Mouse (Mus musculus) forebrain, embryonic 12.5 days (tissue): ENCODE measurements around the gene Heatr3. TPM values are rescaled to one million over a fixed set of nuclear protein-coding genes. Genes with fewer than 3 reads are reported as not detected.
"Not testable (repeated sequence)": the region's sequence is repeated elsewhere in the genome, so short reads cannot be mapped to it uniquely, and the experiment has no call there.

Experiments
- ATAC-seq: fragments of 200-750 bp; cut with Nextera tagmentation; 2 replicates; pipeline ENCODE4 v1.8.0; 2017; ENCODE audit warnings: moderate TSS enrichment; ENCODE audit not compliant: low FRiP score
- H3K27ac ChIP-seq: fragments of 300-500 bp; sonication (generic); 2 replicates; pipeline ENCODE4 v1.5.1; 2016; ENCODE audit warnings: mild to moderate bottlenecking
- H3K27me3 ChIP-seq: fragments of 300-500 bp; sonication (generic); 2 replicates; pipeline ENCODE4 v1.6.1; 2016; ENCODE audit warnings: mild to moderate bottlenecking
- H3K36me3 ChIP-seq: fragments of 300-500 bp; sonication (generic); replicated peaks from 2 replicates; pipeline ENCODE4 v1.6.1; 2016; ENCODE audit warnings: mild to moderate bottlenecking
- H3K4me1 ChIP-seq: fragments of 300-500 bp; sonication (generic); 2 replicates; pipeline ENCODE4 v1.6.1; 2016
- H3K4me2 ChIP-seq: fragments of 300-500 bp; sonication (generic); 2 replicates; pipeline ENCODE4 v1.6.1; 2016; ENCODE audit warnings: mild to moderate bottlenecking, moderate library complexity
- H3K4me3 ChIP-seq: fragments of 300-500 bp; sonication (generic); replicated peaks from 2 replicates; pipeline ENCODE4 v1.5.1; 2016; ENCODE audit warnings: mild to moderate bottlenecking
- H3K9ac ChIP-seq: fragments of 300-500 bp; sonication (generic); 2 replicates; pipeline ENCODE4 v1.6.1; 2016; ENCODE audit warnings: mild to moderate bottlenecking
- H3K9me3 ChIP-seq: fragments of 300-500 bp; sonication (generic); 2 replicates; pipeline ENCODE4 v1.6.1; 2016
- WGBS: fragments of 180-500 bp; shearing (Covaris S2); methylation state at CpG from one replicate; pipeline ENCODE4 v1.1.7; 2016; 5-methylcytosine and 5-hydroxymethylcytosine counted together
- microRNA-seq: library from miRNA; unstranded; fragments of <30 nt; microRNA quantifications from one replicate; pipeline ENCODE4, GENCODE M21; 2017
- polyA plus RNA-seq: library from polyadenylated mRNA; unstranded; fragments of >200 nt; fragmentation: Nextera tagmentation; extraction: Ambion mirVana; gene quantifications from 2 replicates; pipeline ENCODE4 v1.2.1, GENCODE M21; 2016

Gene Heatr3
- polyA plus RNA-seq, 1 experiment from 2014 or later: 43.3 TPM

DNA sequence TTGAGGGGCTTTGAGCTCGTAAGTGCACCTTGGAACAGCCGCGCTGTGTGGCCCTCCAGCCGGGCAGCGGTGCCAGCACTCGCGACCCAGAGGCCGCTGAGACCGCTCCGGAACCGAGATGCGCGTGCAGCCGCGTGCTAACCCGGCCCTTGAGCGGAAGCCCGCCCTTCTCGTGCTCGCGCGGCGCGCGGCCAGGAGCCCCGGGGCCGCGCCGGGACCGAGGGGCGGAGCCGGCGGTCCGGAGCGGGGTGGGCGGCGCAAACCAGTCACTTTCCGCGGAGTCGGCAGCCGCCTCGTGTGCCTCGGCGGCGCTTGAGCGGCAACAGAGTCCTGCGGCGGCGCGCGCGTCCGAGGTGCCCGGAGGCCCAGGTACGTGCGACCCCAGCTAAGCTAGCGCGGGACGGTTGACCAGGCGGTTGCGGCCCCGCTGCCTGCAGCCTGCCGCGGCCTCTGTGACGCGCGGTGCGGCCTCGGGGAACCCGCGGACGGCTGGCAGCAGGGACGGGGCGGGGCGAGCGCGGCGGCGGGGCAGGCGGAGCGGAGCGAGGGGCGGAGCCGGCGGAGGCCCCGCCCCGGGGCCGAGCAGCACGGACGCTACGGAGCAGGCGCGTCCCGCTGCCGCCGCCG lies 61.4 kb downstream of the Heatr3 start, which contains the start of gene Tent4b:
Tent4b (plus strand) TSS at position 269 of the 627 bp plus-strand sequence.
- Histone ChIP-seq H3K27me3 (no peaks in the 10 kb centered on the region), H3K36me3 (no peaks in the 10 kb centered on the region), H3K4me1 (peaks cover 40% of the 10 kb centered on the region), H3K4me3 (peak within 1 kb of the TSS; percentile 95), H3K9ac (peak within 1 kb of the TSS; percentile 88), H3K9me3 (no peaks in the 10 kb centered on the region), H3K27ac (peak within 1 kb of the TSS; percentile 97), H3K4me2 (peak within 1 kb of the TSS; percentile 95)
- peak; percentile 98 for ATAC-seq
- under 1% methylated on average over 53 of the region's 97 CpGs for WGBS

DNA sequence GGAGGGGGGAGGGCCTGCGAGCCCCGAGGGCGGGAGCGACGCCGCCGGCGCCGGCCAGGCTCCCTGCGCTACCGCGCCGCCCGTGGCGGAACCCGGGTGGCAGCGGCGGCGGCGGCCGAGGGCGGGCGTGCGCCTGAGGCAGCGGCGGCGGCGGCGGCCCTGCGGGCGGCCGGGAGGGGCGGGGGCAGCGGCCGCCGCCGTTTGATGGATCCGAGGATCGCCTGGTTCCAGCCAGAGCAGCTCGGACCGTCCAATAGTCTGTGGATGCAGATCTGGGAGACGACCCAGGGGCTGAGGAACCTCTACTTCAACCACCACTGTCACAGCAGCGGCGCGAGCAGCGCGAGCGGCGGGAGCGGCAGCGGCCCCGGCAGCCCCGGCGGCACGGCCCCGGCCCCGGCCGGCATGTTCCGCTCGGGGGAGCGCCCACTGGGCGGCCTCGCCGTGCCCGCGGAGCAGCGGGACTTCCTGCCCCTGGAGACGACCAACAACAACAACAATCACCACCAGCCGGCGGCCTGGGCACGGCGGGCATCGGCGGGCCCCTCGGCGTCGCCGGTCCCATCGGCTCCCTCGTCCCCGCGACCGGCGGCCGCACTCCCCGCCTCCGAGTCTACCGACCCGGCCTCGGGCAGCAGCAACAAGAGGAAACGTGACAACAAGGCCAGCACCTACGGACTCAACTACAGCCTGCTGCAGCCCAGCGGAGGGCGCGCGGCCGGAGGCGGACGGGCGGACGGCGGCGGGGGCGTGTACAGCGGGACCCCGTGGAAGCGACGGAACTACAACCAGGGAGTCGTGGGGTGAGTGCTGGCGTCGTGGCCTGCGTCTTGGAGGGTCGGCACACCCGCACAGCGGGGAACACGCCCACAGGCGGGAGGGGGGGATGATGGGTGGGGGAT lies 62.3 kb downstream of the Heatr3 start:
- peaks cover 49% of the 10 kb centered on the region for H3K4me1 ChIP-seq

DNA sequence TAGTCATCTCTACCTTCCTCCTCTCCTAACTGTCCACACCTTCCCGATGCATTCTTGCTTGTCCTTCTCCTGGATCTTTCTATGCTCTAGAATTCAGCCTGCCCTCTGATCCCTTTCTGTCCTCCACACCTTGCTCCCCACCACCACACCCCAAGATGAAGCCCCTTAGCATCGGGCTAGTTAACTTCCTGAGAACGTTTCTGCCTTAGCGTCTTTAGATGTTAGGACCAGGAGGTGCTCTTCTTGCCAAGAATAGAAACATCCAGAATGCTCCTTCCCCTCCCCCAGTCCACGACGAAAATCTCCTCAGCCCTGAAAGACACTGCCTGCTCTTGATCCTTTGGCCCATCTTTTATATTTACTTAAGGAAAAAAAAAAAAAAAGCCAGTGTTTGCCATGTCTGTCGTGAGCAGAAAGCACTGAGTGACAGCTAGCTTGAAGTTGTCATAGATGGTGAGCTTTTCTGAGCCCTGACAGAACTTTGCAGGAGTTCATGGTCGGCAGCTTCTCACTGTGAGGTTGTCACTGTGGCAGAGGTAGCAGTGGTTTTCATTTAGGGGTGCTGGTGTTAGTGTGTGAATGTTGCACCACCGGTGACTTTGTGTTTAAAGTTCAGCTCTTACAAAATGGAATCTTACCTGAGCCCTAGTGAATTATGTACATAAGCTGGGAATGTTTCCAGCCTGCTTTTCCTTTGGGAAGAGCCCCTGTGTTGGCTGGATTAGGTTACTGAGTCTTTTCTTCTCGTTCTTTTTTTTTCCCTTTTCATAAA lies 63.3 kb downstream of the Heatr3 start:
- Histone ChIP-seq H3K4me2 (peak overlapping the region; percentile 95), H3K36me3 (no peaks in the 10 kb centered on the region; the same call in 1 of the 2 replicates), H3K27me3 (no peaks in the 10 kb centered on the region), H3K9me3 (no peaks in the 10 kb centered on the region), H3K27ac (no peak overlapping the region), H3K4me3 (peak overlapping the region; percentile 95), H3K9ac (peak overlapping the region; percentile 88), H3K4me1 (peaks cover 57% of the 10 kb centered on the region)
- no peak for ATAC-seq
- WGBS: 20% methylated on average over 10 of the region's 10 CpGs

More for the DNA sequence above, 62.3 kb downstream of the Heatr3 start:
- Histone ChIP-seq H3K9ac (peak overlapping the region; percentile 88), H3K9me3 (no peaks in the 10 kb centered on the region), H3K27ac (peak overlapping the region; percentile 97), H3K27me3 (no peaks in the 10 kb centered on the region), H3K36me3 (no peaks in the 10 kb centered on the region), H3K4me2 (peak overlapping the region; percentile 95), H3K4me3 (peak overlapping the region; percentile 95)
- ATAC-seq: peak; percentile 60
- WGBS: under 1% methylated on average over 113 of the region's 117 CpGs

DNA sequence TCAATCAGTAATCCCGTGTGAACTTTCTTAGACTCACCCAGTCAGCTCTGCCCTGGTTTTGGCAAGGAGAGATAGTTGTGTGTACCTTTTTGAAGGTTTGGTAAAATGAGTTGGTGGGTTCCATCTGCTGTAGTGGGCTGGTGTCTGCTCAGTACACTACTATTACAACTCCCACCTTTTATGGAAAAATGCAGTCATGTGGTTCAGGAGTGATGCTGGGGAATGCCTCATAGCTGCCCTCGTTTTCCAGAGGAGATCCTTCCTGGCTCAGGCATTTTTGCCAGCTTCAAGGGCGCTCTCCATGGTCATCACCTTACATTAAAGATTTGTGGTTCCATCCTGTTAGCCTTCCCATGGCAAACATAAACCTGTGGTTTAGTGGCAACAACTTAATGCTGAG lies 64.0 kb downstream of the Heatr3 start:
- no peaks in the 10 kb centered on the region for H3K27me3 ChIP-seq
- H3K27ac ChIP-seq: no peak overlapping the region
- ATAC-seq: no peak
- no peak overlapping the region for H3K4me3 ChIP-seq
- H3K4me1 ChIP-seq: peaks cover 60% of the 10 kb centered on the region
- no peaks in the 10 kb centered on the region; the same call in 1 of the 2 replicates for H3K36me3 ChIP-seq
- 49% methylated on average over 3 of the region's 3 CpGs for WGBS
- H3K4me2 ChIP-seq: peak overlapping the region; percentile 95
- H3K9me3 ChIP-seq: no peaks in the 10 kb centered on the region
- no peak overlapping the region for H3K9ac ChIP-seq

DNA sequence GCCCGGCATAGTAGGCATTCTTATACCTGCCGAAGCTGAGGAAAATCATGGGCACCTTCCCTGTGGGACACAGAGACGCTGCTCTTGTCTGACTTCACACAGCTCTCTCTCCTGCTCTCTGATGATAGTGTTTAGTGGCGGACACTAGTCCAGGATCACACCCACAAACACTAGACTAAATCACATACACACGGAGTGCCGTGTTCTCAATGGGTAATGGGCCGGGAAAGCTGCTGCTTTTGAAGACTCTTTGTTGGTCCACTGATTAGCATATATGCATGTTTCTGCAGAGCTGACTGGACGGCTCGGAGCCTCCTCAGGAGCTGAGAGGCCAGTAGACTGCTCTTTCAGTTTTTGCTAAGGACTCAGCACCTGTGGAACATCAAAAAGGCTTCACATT lies 68.4 kb downstream of the Heatr3 start:
- no peak overlapping the region for H3K4me3 ChIP-seq
- H3K36me3 ChIP-seq: peaks cover 3% of the 10 kb centered on the region; the same call in 1 of the 2 replicates
- no peak for ATAC-seq

DNA sequence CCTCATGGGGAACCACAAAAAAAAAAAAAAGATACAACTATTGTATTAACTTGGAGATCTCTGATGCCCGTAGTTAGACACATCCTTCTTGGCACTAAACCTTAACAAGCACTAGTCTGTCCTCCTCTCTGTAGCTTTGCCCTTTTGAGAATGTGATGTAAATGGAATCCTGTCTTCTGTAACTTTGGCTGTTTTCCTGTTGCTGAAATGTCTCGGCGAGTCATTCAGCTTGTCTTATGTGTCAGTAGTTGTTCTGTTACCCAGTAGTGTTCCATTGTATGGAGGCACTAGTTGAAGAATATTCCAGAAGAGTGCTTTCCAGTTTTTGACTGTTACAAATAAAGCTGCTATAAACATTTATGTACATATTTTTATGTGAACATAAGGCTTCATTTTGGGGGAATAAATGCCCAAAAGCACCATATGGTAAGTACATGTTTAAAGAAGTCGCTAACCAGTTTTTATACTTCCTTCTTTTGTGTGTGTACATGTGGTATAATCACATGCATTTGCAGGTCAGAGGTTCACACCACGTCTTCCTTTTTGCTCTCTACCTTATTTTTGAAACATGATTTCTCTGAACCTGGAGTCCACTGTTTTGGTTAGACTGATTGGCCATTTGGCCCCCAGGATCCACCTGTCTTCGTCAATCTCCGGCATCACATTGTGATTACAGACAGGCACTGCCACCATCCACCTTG lies 69.6 kb downstream of the Heatr3 start:
- H3K4me2 ChIP-seq: no peak overlapping the region
- H3K4me1 ChIP-seq: peaks cover 33% of the 10 kb centered on the region
- no peaks in the 10 kb centered on the region for H3K27me3 ChIP-seq
- no peak for ATAC-seq
- no peak overlapping the region for H3K27ac ChIP-seq
- WGBS: 93% methylated on average over 7 of the region's 7 CpGs
- H3K9ac ChIP-seq: no peak overlapping the region
- no peaks in the 10 kb centered on the region for H3K9me3 ChIP-seq
- H3K4me3 ChIP-seq: no peak overlapping the region
- H3K36me3 ChIP-seq: peaks cover 3% of the 10 kb centered on the region; the same call in 1 of the 2 replicates

More for the DNA sequence above, 68.4 kb downstream of the Heatr3 start:
- no peaks in the 10 kb centered on the region for H3K9me3 ChIP-seq
- H3K9ac ChIP-seq: no peak overlapping the region
- no peak overlapping the region for H3K27ac ChIP-seq
- H3K27me3 ChIP-seq: no peaks in the 10 kb centered on the region
- 57% methylated on average over 9 of the region's 9 CpGs for WGBS
- peaks cover 45% of the 10 kb centered on the region for H3K4me1 ChIP-seq
- no peak overlapping the region for H3K4me2 ChIP-seq

DNA sequence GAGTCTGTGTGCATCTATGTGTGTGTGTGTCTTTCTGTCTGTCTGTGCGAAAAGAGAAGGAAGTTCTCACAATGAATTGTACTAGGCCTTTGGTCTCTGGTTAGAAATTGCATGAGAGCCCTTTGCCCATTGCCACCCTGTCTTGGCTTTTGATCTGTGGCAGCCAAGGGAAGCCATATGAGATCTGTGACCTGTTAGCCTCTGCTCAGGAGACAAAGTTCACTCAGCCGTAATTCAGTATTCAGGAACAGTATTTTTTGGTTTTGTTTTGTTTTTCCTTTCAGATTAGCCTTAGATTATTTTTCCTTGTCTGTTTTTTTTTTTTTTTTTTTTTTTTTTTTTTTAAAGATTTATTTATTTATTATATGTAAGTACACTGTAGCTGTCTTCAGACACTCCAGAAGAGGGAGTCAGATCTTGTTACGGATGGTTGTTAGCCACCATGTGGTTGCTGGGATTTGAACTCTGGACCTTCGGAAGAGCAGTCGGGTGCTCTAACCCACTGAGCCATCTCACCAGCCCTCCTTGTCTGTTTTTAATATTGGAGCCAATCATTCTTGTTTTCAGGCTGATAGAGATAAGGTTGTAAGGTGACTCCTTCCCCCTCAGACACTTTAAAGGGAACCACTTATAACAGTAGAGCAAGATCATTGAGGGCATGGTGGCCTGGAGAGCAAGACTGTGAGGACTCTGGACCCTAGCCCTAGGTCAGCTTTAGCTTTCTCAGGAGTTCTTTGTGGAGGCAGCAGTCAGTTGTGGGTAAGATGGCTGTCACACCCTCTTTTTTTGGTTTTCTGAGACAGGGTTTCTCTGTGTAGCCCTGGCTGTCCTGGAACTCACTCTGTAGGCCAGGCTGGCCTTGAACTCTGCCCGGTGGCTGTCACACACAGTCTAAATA lies 72.5 kb downstream of the Heatr3 start:
- not testable (repeated sequence) for H3K27ac ChIP-seq, H3K4me3 ChIP-seq, H3K27me3 ChIP-seq, ATAC-seq, H3K9me3 ChIP-seq, H3K4me1 ChIP-seq, H3K9ac ChIP-seq, H3K4me2 ChIP-seq, H3K36me3 ChIP-seq
- WGBS: 93% methylated on average over 5 of the region's 6 CpGs

DNA sequence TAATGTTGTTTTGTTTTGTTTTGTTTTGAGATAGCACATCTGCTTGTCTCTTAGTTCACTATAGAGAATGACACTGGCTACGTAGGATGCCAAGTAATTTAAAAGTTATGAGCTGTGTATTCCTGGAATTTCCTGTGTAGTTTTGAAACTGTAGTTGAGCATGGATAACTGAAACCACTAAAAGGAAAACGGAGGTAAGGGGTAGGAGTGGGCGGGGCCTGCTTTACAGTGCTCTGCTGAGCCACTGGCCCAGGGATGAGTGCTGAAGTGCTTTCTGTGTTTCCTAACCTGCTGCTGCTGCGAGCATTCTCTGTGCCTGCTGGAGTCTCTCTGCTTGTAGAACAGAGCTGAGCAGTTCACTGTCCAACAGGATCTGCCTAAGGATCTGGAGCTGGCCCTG lies 83.7 kb downstream of the Heatr3 start:
- no peak overlapping the region for H3K9ac ChIP-seq
- no peak overlapping the region for H3K4me2 ChIP-seq
- H3K27ac ChIP-seq: no peak overlapping the region
- 70% methylated on average over 4 of the region's 4 CpGs for WGBS
- H3K4me1 ChIP-seq: peaks cover 24% of the 10 kb centered on the region
- no peak overlapping the region for H3K4me3 ChIP-seq
- ATAC-seq: no peak
- H3K27me3 ChIP-seq: no peaks in the 10 kb centered on the region
- no peaks in the 10 kb centered on the region for H3K36me3 ChIP-seq
- no peaks in the 10 kb centered on the region for H3K9me3 ChIP-seq

Small RNAs within 50 kb of the gene (microRNA-seq; reads per million reads assigned to microRNA genes)
- gene Mir7071: 1.9 reads per million

Other genes with a start within 250 kb of the Heatr3 start
- gene Zfp423, start 178.3 kb upstream of the Heatr3 start, polyA plus RNA-seq: 35.0 and 36.6 TPM in 2 replicates
- 51.4 and 52.0 TPM in 2 replicates for gene Cnep1r1, start 19.1 kb upstream of the Heatr3 start, polyA plus RNA-seq
- gene Tent4b, start 61.4 kb downstream of the Heatr3 start, polyA plus RNA-seq: 11.2 and 12.7 TPM in 2 replicates
- gene Adcy7, start 134.5 kb downstream of the Heatr3 start, polyA plus RNA-seq: 2.2 and 2.5 TPM in 2 replicates
- gene Brd7, start 224.3 kb downstream of the Heatr3 start, polyA plus RNA-seq: 86.4 and 87.7 TPM in 2 replicates